Mouse (Mus musculus): Measurements from ENCODE around the gene Rpl32. TPM values are rescaled to one million over a fixed set of nuclear protein-coding genes. Genes with fewer than 3 reads are reported as not detected.

The Rpl32 gene
- total and polyA plus RNA-seq, 3 experiments, result 4,514 to 5,400 TPM; not detected in 1

- TF ChIP-seq POLR2AphosphoS5 (IDR thresholded peaks at IDR 0.05; ENCODE audit: borderline replicate concordance, low read depth, low read length), result no peak
- TF ChIP-seq BHLHE40 (IDR thresholded peaks at IDR 0.05; ENCODE audit: borderline replicate concordance, low read depth, low read length), result no peak
- TF ChIP-seq MXI1 (IDR thresholded peaks at IDR 0.05; ENCODE audit: low read depth, low read length), result no peak
- no peak for TF ChIP-seq RCOR1 (IDR thresholded peaks at IDR 0.05; ENCODE audit: low read depth, low read length)
- TF ChIP-seq MYC (IDR thresholded peaks at IDR 0.05; ENCODE audit: low read depth, low read length), result no peak
- TF ChIP-seq HCFC1 (IDR thresholded peaks at IDR 0.05; ENCODE audit: low read depth, low read length), result no peak
- no peak for TF ChIP-seq ELF1 (IDR thresholded peaks at IDR 0.05; ENCODE audit: low read depth, low read length)
- no peak for TF ChIP-seq RAD21 (IDR thresholded peaks at IDR 0.05; ENCODE audit: low read depth, low read length)
- no peak for TF ChIP-seq CHD1 (IDR thresholded peaks at IDR 0.05; ENCODE audit: low read depth, low read length)
- no peak for TF ChIP-seq CTCF (IDR thresholded peaks at IDR 0.05 in 2 of 3, conservative IDR thresholded peaks at IDR 0.05 in 1 of 3; ENCODE audit: control insufficient read depth in 1 of 3, insufficient read depth in 1 of 3, low read depth in 2 of 3, low read length in 3 of 3, poor library complexity in 1 of 3, severe bottlenecking in 1 of 3)
- no peak for TF ChIP-seq SMC3 (IDR thresholded peaks at IDR 0.05; ENCODE audit: low read depth, low read length)
- no peak for TF ChIP-seq CHD2 (IDR thresholded peaks at IDR 0.05; ENCODE audit: low read length)
- TF ChIP-seq ZKSCAN1 (IDR thresholded peaks at IDR 0.05; ENCODE audit: low read depth, low read length), result no peak
- no peak for TF ChIP-seq EP300 (IDR thresholded peaks at IDR 0.05; ENCODE audit: low read depth in 1 of 2, low read length in 2 of 2)
- no peak for TF ChIP-seq KAT2A (conservative IDR thresholded peaks at IDR 0.05; ENCODE audit: low read depth, low read length)
- TF ChIP-seq ETS1 (IDR thresholded peaks at IDR 0.05; ENCODE audit: low read depth, low read length), result no peak
- Histone ChIP-seq H3K27me3 (ENCODE audit: control insufficient read depth in 1 of 2, insufficient read depth in 2 of 2, low read length in 2 of 2) (no peaks in the 10 kb centered on the region), H3K9me3 (replicated peaks; ENCODE audit: insufficient read depth, low read length) (no peaks in the 10 kb centered on the region), H3K36me3 (ENCODE audit: control insufficient read depth in 1 of 2, insufficient read depth in 2 of 2, low read length in 2 of 2) (0 out of 4 replicates have a peak, but pooled peaks cover 0 to 2% of the 10 kb centered on the region in 2 experiments), H3K9ac (ENCODE audit: control insufficient read depth, low read depth, low read length, poor library complexity, severe bottlenecking) (no peak overlapping the region), H3K79me2 (ENCODE audit: control insufficient read depth, insufficient read depth, low read length, poor library complexity) (no peaks in the 10 kb centered on the region), H3K4me3 (ENCODE audit: control insufficient read depth in 1 of 2, insufficient read depth in 1 of 2, low read depth in 2 of 2, low read length in 2 of 2) (no peak overlapping the region), H3K4me1 (ENCODE audit: control insufficient read depth in 1 of 2, insufficient read depth in 2 of 2, low read length in 2 of 2) (no peaks in the 10 kb centered on the region), H3K27ac (ENCODE audit: control insufficient read depth, low read depth, low read length) (no peak overlapping the region)
- peak; percentile 12 for DNase-seq (ENCODE audit: low read depth, low spot score)
Measured at GRCm38 (mm10) chr6:115832152-115832850, 23.8 kb upstream of the Rpl32 start.

GRCm38 (mm10) chr6:115830779-115831601 lies 22.4 kb upstream of the Rpl32 start:
- Histone ChIP-seq H3K27me3 (ENCODE audit: control insufficient read depth in 1 of 2, insufficient read depth in 2 of 2, low read length in 2 of 2) (no peaks in the 10 kb centered on the region), H3K9ac (ENCODE audit: control insufficient read depth, low read depth, low read length, poor library complexity, severe bottlenecking) (no peak overlapping the region), H3K27ac (ENCODE audit: control insufficient read depth, low read depth, low read length) (no peak overlapping the region), H3K79me2 (ENCODE audit: control insufficient read depth, insufficient read depth, low read length, poor library complexity) (no peaks in the 10 kb centered on the region), H3K36me3 (ENCODE audit: control insufficient read depth in 1 of 2, insufficient read depth in 2 of 2, low read length in 2 of 2) (0 out of 4 replicates have a peak, but pooled peaks cover 0 to 2% of the 10 kb centered on the region in 2 experiments), H3K4me1 (ENCODE audit: control insufficient read depth in 1 of 2, insufficient read depth in 2 of 2, low read length in 2 of 2) (no peaks in the 10 kb centered on the region), H3K4me3 (ENCODE audit: control insufficient read depth in 1 of 2, insufficient read depth in 1 of 2, low read depth in 2 of 2, low read length in 2 of 2) (no peak overlapping the region), H3K9me3 (replicated peaks; ENCODE audit: insufficient read depth, low read length) (no peaks in the 10 kb centered on the region)
- TF ChIP-seq GABPA (IDR thresholded peaks at IDR 0.05; ENCODE audit: low read depth, low read length), result no peak
- TF ChIP-seq JUND (IDR thresholded peaks at IDR 0.05; ENCODE audit: low read depth, low read length), result peak; percentile 63; the same call in 1 of the 2 replicates
- no peak for DNase-seq (ENCODE audit: low read depth, low spot score)

All from MEL (cell line).